Mouse (Mus musculus) gastrocnemius, postnatal 10 days (tissue): Measurements from ENCODE around the gene Nebl. TPM values are rescaled to one million over a fixed set of nuclear protein-coding genes. Genes with fewer than 3 reads are reported as not detected.

Experiments used
- DNase-seq: peaks from one replicate; pipeline ENCODE4 v3.0.0; 2021; ENCODE audit warnings: mixed read lengths
- long read RNA-seq, 2 experiments: library from polyadenylated mRNA; stranded (forward); transcript quantifications; one replicate each; pipeline ENCODE4 v2.0.0; 2021
- total RNA-seq, 2 experiments: library from RNA; stranded (reverse); gene quantifications; 2 replicates each; pipeline ENCODE4 v1.2.3; 2021

The Nebl gene
- 1 to 10 TPM; 1.0 to 1.1 TPM for total RNA-seq
- long read RNA-seq, experiment 1, full-length matches to known transcripts = 1 of 1 reads
- long read RNA-seq, experiment 1, partial matches to known transcripts = 0 of 1 reads
- long read RNA-seq, experiment 1, other reads (novel, unspliced or antisense) = 0 of 1 reads
- long read RNA-seq, experiment 2 = 0 reads

DNA sequence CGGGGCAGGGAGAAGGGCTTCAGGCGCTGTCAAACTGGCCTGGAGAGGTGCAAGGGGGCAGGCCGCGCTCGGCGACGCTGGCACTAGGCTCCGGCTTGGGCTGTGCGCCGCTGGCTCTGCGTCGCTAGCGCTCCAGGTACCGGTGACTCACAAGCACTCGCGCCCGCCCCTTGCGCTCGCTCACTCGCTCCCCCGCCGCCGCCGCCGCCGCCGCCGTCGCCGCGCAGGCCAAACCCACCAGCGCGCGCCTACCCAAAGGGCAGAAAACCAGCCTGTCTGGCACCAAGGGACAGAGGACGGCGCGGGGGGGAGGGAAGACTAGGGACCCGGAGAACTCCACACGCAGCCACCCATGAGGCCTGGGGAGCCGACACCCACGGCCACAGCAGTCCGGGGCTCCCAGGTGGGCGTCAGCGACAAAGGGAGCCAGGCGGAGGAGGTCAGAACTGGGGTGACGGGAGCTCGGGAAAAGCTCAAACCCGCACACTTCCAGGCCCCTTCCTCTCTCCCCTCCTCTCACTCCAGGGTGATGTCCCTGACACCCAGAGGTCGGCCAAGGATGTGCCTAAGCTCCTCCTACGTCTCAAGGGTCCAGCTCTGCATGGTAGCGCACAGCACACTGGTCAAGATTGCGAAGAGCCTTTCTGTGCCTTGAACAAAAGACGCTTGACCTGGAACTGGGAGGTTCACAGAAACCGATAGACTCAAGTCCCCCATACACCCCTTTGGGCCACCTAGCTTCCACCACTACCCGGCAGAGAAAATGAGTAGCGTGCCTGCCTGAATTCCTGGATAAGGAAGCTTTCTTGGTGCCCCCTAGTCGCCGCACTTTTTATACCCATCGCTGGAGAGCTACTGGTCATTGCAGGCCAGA is at the start of gene Nebl:
Gene Nebl (minus strand): TSS at position 508 of the 874 bp plus-strand sequence.
- DNase-seq = peak; percentile 24

DNA sequence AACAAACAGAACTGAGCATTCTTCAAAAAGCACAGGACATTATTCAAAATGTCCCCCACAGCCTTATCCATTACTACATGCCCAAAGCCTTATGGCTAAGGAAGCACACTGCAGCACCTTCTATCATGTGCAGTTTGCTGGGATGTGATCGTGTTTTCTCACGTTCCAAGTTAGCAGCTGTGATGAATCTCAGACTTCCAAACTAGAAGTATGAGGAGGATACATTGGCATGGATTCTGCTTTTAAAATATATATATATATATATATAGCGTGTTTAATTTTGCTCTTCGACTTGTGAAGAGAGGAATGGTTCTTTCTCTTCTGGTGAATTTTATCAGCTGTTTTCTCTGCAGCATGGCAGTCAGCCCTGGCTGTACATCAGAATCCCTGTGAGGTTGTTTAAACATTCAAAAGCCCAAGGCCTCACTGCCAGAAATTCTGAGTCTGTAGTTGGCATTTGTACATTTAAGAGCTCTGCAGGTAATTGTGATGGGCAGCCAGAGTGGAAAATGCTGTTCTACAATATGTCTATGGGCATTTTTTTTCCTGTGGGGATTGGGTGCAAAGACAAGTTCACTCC is 39.1 kb upstream of the Nebl start:
- no peak for DNase-seq

DNA sequence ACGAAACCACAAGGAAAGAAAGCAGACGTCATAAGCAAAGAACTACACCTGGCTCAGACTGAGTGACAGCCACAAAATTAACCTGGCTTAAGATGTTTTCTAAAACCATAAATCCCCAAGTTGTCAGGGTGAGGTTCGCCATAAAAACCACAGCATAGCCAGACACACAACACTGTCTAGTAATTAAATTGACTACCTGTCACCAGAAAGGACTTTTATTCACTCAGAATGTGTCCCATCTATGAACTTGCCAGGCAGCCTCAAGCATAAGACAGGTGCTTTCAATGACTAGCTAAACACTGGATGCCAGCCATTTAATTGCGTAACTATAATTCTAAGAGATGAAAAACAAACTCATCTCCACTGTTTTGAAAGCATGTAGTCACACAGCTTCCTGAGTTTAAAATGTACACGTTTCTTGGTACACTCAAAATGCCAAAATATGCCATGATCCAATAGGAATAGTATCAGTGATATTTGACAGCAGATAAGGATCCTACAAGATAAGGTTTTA is 38.0 kb upstream of the Nebl start:
- no peak for DNase-seq

DNA sequence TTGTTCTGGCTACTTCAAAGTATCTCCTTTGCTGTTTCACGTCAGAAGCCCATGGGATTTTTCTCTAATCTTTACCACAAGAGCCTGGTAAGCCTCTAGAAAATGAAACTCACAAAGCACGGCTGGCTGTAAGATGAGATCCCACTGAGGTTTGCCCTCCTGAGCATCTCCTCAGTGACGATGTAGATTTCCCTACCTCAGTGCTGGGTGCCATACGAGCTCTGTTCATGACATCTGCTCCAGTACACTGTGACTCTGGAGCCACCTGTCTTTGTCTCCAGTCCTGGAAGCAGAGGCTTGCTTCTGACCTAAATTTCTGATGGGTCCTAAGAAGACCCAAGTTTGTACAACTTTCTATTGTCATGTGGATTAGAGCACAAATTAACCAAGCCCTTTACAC is 25.0 kb upstream of the Nebl start:
- DNase-seq = no peak

DNA sequence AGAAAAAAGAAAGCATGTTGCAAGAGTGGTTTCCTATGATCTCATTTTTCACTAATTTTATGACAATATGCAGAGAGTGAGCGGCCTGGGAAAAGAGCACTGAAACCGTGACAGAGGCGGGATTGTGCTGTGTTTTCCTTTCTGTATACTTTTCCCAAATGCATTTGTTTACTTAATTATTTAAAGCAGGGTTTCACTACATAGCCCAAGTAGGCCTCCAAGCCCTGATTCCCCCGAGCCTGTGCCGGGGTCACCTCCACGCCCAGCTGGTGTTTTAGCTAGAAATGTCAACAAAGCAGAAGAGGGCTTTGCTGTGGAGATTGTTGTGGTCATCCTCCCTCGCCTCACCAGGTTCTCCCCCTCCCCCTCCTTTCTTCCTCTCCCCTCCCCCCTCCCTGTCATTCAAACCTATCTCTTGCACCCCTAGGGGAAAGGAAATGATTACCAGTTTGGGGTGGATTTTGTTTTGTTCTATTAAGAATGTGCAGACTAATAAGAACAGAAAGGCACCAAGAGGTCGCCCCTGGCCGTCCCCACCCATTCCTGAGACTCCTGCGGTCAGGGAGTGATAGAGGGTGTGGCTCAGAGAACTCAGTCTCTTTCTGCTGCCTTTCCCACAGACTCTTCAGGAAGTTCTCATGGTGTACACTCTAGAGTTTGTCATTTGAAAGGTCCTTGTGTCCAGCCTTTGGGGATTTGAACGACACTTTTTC is 10.9 kb upstream of the Nebl start:
- DNase-seq = no peak

DNA sequence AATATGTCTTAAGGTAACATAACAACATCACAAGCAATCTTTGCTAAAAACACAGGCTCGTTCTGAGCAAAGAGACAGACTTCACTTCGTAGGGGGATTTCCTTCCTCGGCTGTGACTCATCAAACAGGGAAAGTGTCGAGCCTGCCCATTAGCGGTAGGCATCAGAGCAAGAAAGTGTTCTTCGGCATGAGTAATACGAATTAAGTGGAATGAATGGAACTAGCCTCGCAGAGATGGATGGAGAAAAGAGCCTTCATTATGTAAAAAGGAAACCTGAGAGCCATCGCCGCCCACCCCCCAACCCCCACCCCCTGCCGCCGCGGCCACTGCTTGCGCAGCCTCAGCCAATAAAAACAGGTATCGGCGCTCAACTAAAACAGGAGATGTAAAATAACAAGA is 10.3 kb upstream of the Nebl start:
- no peak for DNase-seq

DNA sequence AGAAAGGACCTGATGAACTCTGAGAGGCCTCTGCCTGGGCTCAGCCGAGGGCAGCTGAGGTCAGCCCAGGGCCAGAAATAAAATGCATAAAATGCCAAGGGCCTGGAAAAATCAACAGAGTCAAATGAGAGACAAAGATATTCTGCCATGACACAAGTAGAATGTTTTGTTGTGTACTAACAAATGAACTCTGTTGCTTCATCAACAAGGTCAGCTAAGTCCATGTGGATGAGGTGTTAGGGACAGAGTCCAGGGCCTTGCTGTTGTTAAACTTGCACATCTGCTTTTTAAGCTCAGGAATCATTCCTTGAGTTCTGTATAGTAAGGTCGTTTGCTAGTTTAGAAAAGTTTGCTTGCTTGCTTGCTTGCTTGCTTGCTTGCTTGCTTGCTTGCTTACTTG is 9.2 kb upstream of the Nebl start:
- DNase-seq = no peak

DNA sequence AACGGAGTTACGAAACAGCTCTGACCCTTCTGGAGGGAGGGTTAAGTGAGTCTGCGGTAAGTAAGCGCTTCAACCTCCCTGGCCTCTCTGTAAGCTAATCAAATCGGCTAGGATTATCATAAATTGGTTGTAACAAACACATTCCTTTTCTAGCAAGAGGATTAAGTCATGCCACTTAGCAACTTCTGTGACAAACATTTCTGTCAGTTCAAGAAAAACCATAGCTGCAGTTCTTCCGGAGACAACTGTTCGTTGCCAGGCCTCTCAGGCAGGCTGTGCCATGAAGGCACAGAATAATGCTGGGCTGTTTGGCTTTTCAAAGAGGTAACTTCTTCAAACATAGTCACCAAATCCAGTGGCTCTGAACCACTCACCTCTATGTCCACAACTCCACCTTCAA is 946 bp upstream of the Nebl start:
- DNase-seq = no peak

DNA sequence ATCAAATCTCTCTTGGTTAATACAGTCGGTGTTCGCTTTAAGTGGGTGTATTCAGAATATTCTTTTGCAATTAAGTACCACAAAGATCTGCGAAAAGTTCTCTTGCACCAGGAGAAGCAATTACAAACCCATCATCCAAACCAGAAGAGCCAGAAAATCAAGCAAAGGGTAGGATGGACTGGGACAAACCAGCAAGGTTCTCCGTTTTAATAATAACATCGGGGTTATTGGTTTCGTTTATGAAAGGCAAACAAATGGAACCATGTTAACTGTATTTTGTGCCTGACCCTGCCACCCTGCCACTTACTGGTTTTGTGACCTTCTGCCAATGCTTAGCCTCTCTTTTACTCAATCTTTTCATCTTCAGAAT is 552 bp upstream of the Nebl start:
- no peak for DNase-seq

DNA sequence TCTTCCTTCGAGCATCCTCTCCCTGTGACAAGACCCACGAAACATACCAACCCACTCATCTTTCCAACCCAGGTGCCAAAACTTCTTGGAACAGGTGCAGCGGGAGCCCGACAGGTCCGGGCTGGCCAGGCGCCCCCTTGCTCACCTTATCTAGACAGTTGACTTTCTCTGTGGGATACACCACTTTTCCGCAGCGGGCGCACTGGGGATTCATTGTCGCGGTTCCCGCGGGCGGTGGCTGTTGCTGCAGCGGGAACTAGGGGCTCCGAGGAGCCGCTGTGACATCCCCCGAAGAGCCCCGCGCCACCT is 662 bp downstream of the Nebl start:
- DNase-seq = no peak

DNA sequence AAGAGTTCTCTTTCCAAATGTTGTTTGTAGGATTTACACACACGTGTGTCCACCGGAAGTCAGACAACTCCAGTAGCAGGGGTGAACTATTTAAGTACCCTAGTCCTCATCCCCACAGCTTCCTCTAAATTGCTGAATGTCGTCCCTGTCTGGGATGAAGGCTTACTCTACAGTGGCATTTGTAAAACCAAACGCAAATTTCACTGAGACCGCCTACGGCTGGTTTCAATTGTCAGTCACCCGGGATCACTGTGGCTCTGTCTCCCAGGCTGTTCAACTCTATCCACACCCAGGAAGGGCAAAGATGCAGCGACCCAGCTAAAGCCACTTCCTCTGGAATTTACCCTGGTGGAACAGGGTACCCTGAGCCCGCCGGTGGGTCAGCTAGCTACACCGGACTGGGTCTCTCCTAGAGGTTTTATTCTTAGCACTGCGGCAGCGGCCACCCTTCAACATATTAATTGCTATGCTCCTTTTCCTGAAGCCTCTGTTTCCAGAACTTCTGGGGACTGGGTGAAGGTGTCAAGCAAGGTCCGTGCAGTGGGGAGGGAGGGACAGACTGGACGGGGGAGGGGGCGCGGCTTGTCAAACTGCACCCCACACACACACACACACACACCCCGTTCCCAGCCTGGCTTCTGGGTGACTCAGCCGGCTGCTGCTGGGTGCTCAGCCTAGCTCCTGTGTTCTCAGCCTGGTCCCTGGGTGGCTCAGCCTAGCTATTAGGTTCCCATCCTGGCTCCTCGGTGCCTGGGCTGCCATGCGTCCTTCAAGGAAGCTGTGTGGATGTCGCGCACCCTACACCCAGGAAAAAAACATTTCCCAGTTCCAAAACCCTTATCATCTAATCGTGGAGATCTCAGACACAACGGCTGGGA is 1.3 kb downstream of the Nebl start:
- DNase-seq = peak; percentile 12

DNA sequence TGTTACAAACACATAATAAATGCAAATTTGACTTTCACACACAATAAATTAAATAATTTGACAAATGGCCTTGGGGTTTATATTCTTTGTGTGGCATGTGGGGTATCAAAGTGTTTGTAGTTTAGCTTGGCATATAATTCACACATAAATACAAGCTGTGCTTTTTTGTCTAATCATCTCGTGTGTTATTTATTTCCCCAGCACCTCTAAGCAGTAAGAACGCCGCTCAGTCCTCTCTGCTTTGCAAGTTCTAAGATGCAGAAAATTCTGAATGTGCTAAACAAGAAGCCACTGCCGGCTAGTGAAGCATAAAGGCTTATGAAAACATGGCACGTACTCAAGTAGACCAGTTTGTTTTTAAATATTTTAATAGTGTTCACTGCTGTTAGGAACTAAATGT is 6.9 kb downstream of the Nebl start:
- DNase-seq = no peak

DNA sequence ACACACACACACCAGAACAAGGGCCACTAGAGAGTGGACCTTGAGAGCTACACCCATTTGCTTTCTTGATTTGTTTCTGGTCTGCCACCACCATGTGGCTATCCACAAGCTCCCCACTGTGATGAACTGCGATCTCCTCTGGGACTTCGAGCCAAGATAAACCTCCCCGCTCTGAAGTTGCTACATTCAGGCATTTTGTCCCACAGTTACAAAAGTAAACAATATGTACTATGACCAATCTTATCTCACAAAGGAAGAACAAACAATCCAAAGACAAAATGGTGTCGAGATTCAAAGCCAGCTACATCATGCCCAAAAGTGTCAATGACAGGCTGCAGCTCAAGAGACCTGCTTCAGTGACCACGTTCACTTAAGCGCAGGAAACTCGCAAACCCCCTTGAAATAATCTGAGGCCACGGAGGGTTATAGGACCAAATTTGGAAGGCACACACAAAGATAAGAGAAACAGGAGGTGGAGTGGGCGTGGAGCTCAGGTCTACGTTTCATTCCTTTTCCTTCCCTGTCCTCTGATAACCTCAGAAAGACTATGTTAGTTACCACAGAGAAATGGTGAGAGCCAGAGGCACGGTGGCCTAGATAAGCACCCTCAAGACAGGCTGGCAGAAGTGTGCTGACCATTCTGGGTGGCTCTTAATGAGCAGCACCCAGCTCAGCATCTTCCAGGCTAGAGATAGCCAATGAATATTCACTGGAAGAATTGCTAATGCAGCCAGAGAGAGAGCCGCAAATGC is 7.8 kb downstream of the Nebl start:
- DNase-seq = no peak

DNA sequence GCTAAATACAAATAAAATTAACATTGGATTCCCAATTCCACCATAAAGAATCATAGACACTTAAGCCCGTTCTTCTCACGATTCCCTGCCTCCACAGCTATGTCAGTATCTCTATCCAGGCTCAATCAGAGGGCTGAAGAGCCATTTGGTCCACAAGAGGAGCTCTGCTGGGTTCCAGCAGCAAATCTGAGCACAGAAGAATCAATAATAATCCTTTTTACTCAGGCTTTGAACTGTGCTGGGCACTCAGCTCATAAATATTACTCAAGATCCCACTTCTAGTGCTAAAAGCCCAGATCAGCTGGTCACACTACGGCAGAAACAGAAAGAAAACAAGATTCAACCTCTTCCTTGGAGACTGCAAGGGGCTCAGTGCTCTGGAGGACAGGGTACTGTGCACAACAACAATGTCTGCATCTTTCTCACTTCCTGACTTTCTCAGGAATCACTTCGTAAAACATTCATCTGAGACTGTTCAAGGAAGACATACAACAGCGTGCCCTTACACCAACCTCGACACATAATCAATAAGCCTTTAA is 10.0 kb downstream of the Nebl start:
- no peak for DNase-seq

DNA sequence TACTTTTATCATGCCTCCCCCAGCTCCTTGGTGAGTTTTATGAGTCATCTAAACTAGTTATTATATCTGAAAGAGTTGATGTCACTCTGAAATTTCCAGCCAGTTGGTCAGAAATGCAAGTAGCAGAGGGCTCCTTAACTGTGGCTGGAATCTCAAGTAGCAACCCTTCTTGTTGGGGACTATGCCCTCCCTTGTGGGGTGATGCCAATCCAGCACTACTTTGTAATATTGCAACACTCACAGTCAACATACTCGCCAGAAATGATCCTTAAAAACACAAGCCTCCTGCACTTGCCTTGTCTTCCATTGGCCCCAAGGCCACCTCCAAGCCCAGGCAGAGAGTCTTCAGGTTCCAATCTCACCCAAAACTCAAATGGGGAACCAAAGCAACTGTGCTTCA is 13.0 kb downstream of the Nebl start:
- no peak for DNase-seq

DNA sequence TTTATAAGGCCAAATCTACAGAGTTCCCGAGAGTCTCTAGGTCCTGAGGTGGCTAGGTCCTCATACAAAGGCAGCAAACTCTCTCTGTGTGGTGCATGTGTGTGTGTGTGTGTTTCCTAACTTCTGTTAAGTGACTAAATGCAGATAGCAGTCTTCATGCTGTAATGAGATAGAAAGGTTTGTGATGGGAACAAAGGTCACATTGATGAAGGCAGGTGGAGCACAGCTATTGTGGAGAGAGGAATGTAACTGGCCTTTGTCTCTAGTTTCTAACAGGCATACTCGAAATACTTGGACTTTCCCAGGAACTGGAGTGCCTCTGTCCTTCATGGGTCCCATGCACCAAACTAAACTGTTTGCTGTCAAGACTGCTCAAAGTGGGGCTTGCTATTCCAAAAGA is 14.1 kb downstream of the Nebl start:
- no peak for DNase-seq

DNA sequence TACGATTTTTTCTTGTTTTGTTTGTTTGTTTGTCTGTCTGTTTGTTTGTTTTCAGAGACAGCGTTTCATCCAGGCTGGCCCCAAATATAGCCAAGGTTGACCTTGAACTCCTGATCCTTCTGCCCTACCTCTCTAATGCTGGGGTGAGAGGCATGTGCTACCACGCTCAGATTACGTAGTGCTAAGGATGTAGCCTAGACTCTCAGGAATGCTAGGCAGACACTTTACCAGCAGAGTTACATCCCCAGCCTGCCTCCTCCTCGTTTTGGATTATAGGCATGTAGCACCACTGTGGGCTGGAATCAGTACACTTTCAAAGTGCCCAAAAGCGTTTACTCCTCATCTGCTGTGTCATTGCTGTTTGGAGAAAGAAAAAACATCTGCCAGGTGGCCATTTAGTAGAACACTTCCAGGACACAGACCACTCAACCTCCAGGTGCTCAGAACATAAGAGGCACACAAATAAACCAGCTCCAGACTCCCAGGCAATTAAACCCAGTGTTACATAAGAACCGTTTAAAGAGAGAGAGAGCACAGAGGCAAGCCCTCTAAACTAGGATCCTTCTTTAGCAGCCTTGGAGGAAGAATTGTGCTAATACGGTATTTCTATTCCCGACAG is 16.0 kb downstream of the Nebl start:
- no peak for DNase-seq

DNA sequence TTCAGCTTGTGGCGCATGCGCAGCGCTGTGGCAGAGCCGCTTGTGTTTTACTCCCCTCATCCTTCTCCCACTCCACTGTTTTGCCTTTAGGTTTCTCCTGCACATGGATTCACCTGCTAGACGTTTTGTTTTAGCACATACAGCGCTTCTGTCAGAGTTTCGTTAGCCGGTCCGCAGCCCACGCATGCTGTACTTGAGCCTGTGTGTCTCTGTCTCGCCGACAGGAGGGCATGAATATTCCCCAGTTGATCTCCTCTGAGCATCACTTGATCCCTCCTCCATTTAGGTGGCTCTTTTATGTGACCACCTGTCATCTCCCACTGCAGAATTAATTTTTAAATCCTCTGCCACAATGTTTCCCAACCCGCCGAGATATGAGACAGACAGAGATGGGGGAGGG is 16.6 kb downstream of the Nebl start:
- no peak for DNase-seq

DNA sequence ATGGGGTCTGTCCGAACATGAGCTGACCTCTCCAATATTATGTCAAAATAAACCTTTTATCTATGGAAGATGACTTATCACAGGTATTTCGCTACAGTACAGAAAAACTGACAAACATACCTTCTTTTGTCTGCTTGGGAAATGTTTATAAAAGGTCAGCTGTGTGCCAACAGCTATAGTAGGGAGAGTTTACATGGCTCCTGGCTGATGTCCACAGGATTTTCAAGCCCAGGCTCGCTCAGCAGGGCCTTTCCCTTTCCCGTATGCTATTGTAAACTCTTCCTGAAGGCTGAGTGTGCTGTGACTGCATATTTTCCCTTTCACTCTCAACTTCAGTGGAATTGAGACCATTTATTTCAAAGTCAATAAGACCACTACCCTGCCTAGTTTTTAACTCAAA is 17.1 kb downstream of the Nebl start:
- no peak for DNase-seq

DNA sequence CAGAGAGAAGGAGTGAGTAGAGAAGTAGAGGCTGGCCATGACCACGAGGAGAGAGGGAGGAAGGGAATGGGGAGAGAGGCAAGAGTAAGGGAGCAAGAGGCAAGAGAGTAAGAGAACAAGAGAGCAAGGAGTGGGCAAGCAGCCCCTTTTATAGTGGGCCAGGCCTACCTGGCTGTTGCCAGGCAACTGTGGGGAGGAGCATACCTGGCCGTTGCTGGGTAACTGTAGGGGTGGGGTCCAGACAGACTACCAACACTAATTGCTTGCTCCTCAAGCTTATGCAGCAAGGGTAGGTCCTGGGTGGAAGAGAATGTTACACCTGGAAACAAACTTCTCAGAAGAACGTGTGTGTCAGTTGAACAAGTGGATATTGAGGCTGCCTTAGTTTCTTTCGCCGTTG is 20.0 kb downstream of the Nebl start:
- no peak for DNase-seq

DNA sequence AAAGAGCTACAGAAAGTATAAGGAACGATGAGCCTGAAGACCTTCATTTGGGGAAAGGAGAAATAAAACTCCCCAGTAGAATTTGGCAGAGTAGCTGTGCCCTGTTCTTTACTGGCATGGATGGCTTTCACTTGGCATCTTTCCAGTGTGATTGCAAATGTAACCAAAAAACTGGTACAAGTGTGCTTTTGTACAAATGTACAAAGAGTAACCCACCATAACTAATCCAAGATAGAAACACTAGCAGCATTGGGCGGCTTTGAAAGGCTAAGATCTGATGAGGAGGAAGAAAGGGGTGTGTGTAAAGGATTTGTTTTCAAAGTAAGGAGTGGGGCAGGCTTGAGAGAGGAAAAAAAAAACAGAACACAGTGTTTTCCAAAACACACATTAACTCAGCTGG is 21.2 kb downstream of the Nebl start:
- no peak for DNase-seq
